Mouse (Mus musculus): ENCODE measurements around the gene Clrn3. TPM values are rescaled to one million over a fixed set of nuclear protein-coding genes. Genes with fewer than 3 reads are reported as not detected.
A peak's percentile ranks its signal among the peaks of the same experiment; 100 is the strongest.
"Not testable (repeated sequence)": the region's sequence is repeated elsewhere in the genome, so short reads cannot be mapped to it uniquely, and the experiment has no call there.

The Clrn3 gene
- polyA plus RNA-seq, 1 experiment = not detected

DNA sequence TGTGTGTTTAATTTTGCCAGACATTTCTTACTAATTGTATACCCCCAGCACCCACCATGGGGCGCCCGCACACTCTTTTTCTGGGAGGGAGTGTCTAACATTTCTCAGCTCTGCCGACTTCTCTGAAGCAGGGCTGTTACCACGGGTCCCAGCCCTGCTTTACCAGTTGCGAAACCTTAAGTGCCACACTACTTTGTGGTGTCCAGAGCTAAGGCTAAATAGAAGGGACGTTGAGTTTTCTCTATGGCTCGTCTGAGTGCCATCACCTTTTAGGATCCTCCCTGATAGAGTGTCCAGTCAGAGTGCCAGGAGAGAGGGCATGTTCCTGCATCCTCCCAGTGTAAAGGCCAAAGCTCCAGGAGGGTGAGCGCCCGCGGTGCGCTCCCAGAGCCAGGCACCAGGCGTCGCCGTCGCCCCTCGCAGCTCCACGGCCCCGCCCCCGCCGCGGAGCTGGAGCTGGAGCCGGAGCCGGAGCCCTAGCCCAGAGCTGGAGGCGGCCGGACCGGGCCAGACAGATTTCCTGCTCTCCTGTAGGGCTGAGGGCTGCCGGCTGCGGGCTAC is 9.0 kb upstream of the Clrn3 start, which contains the start of gene Ptpre:
TSS of gene Ptpre (plus strand) at position 141 of the 561 bp plus-strand sequence.
- peak; percentile 63 to 91 for DNase-seq (ENCODE audit: extremely low spot score in 1 of 2, low spot score in 1 of 2)

DNA sequence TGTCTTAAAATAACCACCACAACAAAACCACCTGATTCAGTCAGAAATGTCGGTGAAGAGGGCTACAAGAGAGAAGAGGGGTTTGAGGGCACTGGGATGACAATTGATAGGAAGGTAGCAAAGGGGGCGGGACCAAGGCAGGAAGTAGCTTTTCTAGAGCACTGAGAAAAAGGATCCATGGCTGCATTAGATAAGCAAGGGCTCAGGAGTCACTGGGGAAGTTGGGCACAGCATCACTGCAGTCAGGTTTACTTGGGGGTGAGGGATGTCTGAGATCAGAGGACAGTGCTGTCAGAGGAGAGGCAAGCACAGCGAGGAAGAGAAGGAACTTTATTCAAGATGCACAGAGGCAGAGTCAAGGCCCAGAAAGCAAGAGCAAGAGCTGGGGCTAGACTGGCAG is 7.5 kb upstream of the Clrn3 start:
- no peak for DNase-seq (ENCODE audit: extremely low spot score in 1 of 2, low spot score in 1 of 2)

DNA sequence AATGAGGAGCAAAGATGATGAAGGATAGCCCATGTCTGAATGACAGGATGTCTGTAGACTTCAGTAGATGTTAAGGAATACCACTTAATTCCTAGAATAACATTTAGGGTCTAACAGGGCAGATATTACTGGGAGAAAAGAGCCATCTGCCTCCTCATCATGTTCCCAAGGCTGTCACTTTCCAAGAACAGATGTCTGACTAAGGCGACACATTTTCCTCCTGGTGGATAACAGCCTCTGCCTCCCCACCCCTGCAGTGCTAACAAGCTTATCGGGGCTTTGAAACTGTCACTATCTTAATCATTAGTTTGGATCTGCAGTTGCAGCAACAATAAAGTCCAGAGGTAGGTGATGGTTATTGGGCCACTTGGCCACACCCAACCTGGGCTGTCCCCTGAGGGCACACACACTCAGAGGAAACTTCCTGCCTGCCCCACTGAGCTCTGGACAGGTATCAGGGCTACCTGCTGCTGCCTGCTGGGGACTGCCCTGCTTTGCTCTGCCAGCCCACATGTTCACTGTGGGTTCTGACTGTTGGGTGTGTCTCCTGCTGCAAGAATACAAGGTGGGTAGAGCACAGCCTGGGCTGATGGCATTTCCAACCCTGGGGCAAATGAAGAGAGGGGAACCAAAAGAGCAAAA is 6.2 kb upstream of the Clrn3 start:
- DNase-seq (ENCODE audit: extremely low spot score in 1 of 2, low spot score in 1 of 2) = no peak

DNA sequence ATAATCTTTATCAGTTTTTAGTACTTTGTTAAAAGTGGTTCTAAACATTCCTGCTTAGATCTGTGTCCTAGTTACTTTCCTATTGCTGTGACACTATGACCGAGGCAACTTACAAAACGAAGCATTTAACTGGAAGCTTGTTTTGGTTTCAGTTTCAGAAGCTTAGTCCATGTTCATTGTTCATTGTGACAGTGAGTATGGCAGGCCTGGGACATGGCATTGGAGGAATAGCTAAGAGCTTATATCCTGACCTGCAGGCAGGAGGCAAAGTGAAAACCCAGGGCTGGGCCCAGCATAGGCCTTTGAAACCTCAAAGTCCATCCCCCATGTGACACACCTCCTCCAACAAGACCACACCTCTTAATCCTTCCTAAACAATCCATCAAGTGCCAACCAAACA is 614 bp upstream of the Clrn3 start:
- no peak for DNase-seq (ENCODE audit: extremely low spot score in 1 of 2, low spot score in 1 of 2)

DNA sequence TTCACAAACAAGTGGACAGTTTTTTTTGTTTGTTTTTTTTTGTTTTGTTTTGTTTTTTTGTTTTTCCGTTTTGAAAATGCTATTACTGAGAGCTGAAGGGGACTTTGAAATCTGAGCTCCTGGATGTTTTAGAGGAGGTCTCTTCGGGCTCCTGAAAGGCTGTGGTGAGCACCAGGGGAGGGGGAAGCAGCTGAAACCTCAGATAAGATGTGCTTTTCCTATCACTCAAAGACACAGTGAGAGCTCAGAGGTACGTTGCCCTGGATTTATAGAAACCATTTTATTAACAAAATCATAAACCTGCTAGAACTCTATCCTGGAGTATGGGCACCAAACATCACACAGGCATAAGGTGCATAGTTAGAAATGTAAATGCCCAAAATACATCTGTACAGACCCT is 1.3 kb downstream of the Clrn3 start:
- DNase-seq (ENCODE audit: extremely low spot score in 1 of 2, low spot score in 1 of 2) = no peak

DNA sequence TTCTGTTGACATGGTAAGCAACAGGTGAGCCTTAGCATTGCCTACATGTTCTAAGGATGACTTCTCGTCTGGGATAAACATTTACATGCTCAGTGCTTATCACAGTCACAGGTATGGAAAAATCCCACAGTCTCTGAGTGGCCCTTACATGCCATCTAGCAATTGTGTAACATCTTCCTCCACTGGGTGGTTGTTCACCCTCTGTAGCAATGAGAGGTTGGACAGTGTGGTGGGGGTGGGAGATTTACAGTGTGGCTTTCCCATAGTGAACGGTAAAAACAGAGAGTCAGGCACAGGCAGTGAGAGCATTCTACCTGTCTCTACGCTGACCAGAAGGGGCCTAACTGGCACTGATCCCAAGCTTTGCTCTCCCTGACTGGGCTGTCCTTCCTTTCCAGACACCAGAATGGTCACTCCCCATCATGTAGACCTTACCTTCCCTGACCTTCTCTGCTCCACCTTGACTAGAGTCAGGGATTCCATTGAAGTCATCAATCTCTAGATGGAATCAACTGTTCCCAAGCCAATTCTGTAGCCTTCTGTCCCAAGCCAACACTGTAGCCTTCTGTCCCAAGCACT is 1.8 kb downstream of the Clrn3 start:
- DNase-seq (ENCODE audit: extremely low spot score in 1 of 2, low spot score in 1 of 2) = no peak

DNA sequence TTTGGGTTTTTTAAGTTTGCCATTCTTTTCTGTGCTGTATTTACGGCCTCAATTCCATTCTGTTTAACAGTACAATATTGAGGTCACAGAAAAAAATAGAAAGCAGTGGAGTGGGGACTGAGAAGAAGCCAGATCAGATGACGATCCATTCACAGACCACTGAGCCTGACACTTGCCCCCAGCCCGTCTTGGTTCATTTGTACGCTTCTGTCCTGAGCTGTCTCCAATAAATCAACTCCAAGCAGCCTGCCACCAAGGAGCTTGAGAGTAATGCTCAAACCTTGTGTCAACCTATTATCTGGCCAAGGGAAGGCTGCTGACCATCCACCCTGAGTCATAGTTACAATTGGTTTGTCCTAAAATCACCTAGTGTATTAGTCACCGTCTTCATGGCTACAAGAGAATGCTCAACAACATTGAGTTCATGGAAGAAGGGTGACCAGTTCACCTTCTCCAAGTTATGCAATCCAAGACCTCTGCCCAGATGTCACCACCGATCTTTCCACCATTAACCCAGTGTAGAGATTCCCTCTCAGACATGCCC is 4.0 kb downstream of the Clrn3 start:
- no peak for DNase-seq (ENCODE audit: extremely low spot score in 1 of 2, low spot score in 1 of 2)

DNA sequence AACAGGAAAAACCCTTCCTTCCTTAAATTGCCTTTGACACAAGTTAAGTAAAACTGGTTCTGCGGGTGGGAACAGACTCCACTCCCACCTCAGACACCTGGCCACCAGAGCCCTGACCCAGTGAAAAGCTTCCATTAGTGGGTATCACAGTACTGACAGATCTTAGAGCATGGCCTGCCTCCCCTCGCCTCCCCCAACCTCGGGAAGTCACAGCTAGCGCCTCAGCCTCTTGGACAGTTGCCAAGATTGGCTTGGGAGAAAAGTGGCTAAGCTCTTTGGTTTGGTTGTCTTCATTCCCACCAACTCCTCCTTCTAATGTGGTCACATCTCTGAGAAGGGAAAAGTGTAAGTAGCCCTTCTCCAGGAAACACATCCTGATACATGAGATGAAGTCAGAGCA is 4.5 kb downstream of the Clrn3 start:
- DNase-seq (ENCODE audit: extremely low spot score in 1 of 2, low spot score in 1 of 2) = no peak

DNA sequence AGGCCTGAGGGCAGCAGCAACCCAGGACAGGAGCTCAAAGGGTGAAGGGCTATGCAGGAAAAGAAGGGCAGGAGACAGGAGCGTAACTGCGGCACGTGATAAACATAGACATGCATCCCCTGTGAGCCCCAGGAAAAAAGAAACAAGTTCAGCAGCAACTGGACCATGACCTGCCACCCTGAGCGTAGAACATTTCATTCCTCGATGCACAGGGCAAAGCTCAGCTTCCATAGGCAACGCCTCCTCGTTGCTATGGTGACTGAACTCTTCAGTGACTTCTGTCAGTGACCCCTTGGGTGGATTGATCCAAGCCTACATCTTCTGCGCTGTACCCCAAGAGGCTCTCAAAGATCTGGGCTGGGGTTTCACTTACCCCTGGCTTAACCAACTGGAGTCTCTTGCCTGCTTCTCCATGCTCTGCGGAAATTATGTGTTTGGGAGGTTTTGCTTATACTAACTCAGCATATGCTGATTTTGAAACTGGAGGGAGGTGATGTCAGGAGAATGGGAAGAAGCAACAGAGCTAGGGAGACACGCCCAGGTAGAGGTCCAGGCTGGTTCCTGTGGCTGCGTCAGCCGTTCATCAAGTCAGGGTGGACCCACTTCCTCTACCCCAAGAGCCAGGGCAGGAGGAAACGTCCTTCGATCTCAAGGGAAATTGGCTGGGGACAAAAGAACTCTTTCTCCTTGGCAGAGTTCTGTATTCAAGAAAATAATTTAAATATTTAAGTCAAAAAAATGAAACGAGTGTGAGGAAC is 6.5 kb downstream of the Clrn3 start:
- DNase-seq (ENCODE audit: extremely low spot score in 1 of 2, low spot score in 1 of 2) = no peak

DNA sequence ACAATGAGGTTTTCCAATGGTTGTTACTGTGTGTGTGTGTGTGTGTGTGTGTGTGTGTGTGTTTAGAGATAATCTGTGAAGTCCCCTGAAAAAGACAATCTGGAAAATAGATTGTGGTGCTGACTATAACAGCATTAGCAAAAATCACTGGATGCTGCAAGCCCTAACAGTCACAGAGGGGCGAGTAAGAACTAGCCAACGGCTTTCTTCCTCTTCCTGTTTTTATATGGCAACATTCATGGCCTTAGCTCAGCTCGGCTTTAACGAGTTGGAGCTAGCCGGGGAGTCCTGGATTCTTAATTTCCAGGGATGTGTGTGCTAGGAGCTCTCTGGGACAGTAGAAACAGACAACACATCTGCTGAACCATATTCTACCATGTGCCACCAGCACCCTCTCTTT is 8.2 kb downstream of the Clrn3 start:
- DNase-seq (ENCODE audit: extremely low spot score in 1 of 2, low spot score in 1 of 2) = no peak

DNA sequence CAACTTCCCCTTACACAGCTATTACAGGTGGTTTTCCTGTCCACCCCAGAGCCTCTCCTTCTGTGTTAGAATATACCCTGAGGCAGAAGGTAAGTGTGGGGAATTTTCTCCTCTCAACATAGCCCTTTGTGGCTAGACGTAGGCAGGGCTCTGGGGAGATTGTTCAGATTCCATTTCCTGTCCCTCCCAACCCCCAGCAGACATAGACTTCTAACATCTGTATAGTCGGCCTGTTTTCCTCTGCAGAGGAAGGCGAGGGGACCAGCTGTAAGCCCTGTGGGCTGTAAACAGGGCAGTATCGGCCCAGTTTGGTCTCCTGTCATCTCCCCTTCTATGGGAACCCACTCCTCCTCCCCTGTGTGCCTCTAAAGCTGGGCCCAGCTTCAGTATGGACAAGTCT is 11.3 kb downstream of the Clrn3 start:
- no peak for DNase-seq (ENCODE audit: extremely low spot score in 1 of 2, low spot score in 1 of 2)

DNA sequence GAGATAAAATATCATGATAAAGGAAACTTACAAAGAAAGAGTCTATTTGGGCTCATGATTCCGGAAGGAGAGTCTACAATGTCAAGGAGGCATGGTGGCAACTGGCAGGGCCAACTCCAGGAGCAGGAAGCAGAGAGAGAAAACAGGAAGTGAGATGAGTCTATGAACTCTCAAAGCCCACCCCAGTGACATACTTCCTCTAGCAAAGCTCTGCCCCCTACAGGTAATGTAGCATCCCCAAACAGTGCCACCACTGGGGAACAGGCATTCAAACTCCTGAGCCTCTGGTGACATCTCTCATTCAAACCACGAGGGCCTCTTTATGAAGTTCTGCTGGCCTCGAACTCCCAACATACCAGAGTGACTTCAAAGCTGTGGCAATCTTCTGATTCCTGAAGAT is 16.7 kb downstream of the Clrn3 start:
- no peak for DNase-seq (ENCODE audit: extremely low spot score in 1 of 2, low spot score in 1 of 2)

DNA sequence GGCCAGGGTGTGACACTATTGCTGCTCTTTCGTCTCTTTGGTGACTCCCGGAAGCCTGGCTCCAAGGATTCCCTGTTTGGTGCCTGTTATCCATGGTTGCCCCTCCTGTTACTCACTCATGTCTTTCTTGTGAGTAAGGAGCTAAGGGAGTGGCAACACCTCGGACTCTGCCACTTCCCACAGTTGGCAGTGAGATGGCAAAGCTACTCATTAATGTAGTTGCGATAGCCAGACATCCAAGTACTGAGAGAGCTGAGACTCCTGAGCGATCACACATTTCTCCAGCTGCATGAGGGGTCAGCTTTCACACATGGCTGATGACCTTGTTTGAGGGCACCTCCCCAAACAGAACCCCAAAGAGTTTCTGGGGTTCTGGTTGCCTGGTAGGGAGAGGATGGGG is 18.0 kb downstream of the Clrn3 start:
- DNase-seq (ENCODE audit: extremely low spot score in 1 of 2, low spot score in 1 of 2) = no peak

DNA sequence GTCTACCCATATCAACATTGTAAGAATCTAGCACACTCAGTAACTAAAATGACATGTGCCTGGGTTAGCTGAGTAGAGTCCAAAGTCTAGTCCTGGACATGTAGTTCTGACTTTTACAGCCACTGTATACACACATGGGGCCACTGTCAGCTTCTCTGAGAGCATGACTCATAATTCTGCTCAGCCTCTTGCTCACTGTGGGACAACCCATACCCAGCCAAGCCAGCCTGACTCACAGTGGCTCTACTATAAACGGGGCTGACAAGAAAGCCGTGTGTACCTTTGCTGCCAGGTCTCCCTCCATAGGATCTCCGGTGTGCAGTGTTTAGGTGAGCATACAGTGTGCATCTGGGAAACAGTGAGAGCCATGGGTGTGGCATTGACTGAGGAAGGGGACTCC is 19.2 kb downstream of the Clrn3 start:
- DNase-seq (ENCODE audit: extremely low spot score in 1 of 2, low spot score in 1 of 2) = no peak

DNA sequence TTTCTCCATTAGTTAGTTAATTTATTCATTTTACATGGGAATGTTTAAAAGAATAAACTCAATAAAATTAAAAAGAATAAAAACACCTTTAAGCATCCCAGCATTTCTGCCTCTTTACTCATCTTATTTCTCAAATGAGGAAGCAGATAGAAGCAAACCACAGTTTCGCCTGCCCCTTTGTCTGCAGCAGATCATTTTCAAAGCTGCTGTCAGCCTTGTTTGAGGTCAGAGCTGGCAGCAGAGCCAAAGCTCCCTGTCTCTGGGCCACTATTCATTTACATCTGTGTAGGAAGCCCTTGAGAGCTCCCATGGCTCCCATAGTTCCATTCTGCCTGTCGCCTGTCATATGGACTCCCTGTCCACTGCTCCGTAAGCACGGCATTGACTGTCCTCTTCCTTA is 19.9 kb downstream of the Clrn3 start:
- no peak for DNase-seq (ENCODE audit: extremely low spot score in 1 of 2, low spot score in 1 of 2)

DNA sequence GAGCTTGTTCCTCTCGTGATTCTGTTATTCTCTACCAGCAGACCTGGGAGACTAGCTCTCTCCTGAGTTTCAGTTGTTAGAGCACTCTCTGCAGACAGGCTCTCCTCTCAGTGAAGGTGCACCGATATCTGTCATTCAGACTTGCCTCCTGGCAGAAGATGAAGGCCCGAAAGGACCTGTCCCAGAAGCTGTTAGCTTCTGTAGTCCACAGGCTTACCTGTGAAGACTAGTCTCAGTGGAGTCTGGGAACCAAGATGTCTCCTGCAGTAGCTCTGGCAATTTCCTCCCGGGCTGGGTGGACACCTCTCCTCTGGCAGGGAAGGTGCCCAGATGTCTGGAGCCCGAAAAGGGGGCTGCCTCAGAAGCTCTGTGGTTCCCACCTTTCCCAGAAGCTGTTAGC is 21.9 kb downstream of the Clrn3 start:
- DNase-seq (ENCODE audit: extremely low spot score in 1 of 2, low spot score in 1 of 2) = not testable (repeated sequence)

DNA sequence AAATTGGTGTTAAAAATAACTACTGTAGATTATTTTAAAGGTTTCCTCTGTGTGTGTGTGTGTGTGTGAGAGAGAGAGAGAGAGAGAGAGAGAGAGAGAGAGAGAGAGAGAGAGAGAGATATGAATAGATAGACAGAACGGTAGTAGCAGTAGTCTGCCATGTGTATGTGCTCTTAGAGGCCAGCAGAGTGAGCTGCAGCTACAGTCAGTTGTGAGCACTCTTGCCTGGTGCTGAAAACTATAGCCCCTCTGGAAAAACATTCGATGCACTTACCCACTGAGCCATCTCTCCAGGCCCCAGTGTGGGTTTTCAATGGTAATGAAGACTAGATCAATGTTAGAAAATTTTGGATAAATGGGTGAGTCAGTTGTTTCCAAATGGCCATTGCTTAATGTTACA is 29.1 kb downstream of the Clrn3 start:
- no peak for DNase-seq (ENCODE audit: extremely low spot score in 1 of 2, low spot score in 1 of 2)

DNA sequence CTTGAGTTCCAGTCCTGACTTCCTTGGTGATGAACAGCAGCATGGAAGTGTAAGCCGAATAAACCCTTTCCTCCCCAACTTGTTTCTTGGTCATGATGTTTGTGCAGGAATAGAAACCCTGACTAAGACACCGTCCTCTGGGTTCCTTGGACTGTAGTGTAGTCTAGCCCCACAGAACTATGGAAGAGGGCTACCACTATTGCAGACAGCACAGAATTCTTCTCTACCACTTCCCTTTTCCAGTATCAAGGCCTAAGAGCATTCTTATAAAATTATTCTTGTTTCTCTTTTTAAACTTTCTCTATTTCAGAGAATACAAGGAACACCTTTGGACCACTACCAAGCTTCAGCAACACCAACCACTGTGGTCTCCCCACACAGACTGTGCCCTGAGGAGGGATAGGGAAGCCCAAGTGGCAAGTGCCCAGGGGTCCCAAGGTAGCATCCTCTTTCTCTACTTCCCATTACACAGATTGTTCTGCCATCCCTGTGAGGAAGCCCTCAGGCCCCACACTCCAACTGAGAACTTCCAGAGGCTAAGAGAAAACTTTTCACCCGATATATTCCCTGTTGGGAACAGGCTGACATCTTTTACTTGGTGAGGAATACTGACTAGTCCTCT is 29.8 kb downstream of the Clrn3 start:
- no peak for DNase-seq (ENCODE audit: extremely low spot score in 1 of 2, low spot score in 1 of 2)

DNA sequence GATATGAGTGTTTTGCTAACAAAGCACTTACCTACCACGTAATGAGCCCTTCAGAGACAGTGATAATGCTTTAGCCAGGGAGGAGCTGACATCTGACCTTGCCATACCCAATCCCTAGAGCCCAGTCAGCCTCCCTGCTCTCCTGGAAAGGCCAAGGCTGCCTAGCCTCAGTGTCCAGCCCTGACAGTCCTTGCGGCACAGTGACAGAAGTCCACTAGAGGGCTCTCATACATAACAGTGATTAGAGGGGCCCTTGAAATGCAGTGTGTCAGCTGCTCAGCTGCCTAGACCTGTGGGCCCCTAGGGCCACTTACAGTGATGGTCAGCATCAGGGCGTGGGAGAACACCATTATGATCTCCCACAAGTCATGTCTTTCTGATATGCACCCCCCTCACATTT is 33.2 kb downstream of the Clrn3 start:
- DNase-seq (ENCODE audit: extremely low spot score in 1 of 2, low spot score in 1 of 2) = peak in 1 of 2 experiments; percentile 40

DNA sequence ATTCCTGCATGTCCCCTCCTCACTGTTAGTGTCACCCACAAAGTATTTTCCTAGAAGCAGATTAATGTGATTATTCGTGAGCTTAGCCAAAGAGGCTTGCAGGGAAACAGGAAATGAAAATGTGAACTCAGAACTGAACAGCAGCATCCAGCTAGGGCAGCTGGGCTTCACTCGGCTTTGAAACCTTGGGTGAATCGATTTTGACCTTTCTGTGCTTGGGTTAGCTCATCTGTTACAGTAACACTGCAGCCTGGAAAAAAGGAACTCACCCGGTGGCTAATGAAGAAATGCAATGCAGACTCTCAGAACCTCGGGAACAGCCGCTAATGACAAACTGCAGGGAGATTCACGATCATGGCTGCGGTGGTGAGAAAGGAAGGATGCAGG is 38.0 kb downstream of the Clrn3 start:
- DNase-seq (ENCODE audit: extremely low spot score in 1 of 2, low spot score in 1 of 2) = no peak

Data from frontal cortex, adult 2 months (tissue).